Mouse (Mus musculus): ENCODE measurements at regions not wholly inside any gene's neighbourhood (a gene's known extent, or its start where the extent isn't known, plus 50 kb on each side); places are given as distances from the start of the nearest gene placed in this dataset.

- peak; percentile 51 for DNase-seq
These were observed 70.4 kb downstream of the Irx5 start for GRCm38 (mm10) chr8:92427801-92428200.

- DNase-seq = no peak
These were observed 79.7 kb downstream of the Irx5 start for GRCm38 (mm10) chr8:92437075-92437663.

DNA sequence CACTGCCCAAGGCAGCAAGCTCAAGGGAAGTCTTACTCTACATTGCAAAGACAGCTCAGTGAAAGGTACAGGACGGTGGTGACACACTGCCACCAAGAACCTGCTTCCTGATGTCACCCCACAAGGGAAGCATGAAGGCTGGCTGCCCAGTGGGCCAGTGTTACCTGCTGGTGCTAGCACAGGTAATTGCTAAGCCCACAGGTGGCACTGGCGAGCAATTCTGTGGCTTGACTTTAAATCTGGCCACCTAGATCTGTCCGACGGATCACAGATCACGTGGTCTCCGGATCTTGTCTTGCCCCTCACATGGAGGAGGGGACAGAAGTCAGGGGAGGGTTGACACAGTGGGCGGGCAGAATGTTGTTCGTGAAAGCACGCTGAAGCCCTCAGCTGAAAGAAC, 80.9 kb downstream of the Irx5 start:
- DNase-seq = no peak

- DNase-seq = no peak
These were observed 82.5 kb downstream of the Irx5 start for GRCm38 (mm10) chr8:92439713-92440436.

GRCm38 (mm10) chr8:92442086-92442485, 84.7 kb downstream of the Irx5 start:
- DNase-seq = no peak

DNA sequence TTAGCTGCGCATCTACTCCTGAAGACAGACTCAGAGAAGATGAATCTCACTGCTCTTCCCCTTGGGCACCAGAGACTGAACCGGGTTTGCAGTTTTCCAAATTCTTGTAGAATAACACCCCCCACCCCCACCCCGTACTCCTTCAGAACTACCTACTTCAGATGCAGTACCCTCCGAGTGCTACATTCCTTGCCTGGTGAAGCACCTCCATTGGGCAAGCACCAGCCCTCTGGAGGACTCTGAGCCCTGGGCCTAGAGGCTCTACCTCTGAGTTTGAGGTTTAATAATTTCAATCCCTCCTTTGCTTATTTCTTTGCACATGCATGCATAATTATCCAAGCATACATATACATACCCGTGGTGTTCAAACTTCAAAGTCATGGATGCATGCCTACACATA, 101.9 kb downstream of the Irx5 start:
- DNase-seq = no peak

- DNase-seq = no peak
These were observed 102.9 kb downstream of the Irx5 start for GRCm38 (mm10) chr8:92460129-92460953.

- no peak for DNase-seq
These were observed 111.9 kb downstream of the Irx5 start for GRCm38 (mm10) chr8:92469141-92470000.

- no peak for DNase-seq
These were observed 114.8 kb downstream of the Irx5 start for GRCm38 (mm10) chr8:92472257-92472656.

DNA sequence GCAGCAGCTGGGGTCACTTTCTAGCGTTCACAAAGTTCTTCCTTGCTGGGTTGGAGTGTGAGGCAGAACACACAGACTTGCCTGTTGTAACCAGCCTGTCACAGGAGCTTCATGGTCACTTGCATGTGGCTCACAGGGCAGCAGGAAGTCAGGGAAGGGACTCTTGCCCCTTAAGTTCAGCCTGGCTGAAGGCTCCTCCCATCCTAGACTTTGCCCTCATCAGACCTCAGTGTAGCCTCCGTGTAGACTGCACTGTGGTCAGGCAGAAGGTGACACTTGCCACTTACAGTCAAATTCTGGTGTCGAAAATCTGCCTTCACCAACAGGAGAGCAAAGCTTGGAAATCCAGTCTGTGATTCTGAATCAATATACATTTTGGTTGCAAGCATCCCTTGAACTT, 115.4 kb downstream of the Irx5 start:
- no peak for DNase-seq

DNA sequence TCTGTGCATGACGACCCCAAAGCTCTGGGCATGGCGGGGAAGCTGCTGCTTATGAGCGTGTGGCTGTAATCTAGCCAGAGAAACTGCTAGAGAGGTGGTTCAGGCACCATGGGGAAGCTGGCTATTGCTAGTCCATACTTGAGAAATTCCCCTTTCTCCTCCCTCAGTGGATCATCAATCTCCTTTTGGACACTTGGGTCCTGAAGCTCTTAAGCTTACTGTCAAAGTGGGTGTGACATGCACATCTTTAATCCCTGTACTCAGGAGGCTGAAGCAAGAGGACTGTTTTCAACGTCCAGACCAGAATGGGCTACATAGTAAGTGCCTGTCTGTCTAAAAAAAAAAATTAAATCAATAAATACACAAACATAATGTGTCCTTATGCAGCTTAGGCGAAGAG, 125.0 kb downstream of the Irx5 start:
- DNase-seq = no peak

DNA sequence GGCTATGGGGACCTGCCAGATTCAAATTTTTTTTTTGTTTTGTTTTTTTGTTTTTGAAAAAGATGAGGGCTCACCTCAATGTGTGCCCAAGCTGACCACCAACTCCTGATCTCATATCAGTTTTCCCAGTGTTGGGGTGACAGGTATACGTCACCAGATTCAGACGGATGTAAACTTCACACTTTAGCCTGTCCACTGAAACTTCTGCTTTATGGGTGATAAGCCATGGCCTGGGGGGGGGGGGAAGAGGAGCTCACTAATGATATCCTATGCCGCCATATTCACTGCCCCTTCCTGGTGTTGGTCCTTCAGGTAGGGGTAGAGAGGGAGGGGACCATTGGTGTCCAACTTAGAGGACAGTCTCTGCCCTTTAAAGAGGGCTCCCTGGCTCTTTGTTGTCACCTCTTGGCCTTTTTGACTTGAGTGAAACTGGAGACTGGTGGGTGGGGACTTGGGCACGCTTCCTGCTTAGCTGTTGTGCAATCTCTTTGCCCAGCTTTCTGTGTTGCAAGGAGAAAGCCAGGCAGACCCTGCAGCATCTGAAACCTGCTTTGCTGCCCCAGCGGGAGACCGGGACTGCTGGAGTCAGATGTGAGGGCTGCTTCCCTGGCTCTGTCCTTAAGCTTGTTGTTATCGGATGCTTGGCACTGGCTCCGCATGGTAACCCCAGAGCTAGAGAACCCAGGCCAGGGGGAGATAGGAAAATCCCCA, 125.8 kb downstream of the Irx5 start:
- DNase-seq = no peak

DNA sequence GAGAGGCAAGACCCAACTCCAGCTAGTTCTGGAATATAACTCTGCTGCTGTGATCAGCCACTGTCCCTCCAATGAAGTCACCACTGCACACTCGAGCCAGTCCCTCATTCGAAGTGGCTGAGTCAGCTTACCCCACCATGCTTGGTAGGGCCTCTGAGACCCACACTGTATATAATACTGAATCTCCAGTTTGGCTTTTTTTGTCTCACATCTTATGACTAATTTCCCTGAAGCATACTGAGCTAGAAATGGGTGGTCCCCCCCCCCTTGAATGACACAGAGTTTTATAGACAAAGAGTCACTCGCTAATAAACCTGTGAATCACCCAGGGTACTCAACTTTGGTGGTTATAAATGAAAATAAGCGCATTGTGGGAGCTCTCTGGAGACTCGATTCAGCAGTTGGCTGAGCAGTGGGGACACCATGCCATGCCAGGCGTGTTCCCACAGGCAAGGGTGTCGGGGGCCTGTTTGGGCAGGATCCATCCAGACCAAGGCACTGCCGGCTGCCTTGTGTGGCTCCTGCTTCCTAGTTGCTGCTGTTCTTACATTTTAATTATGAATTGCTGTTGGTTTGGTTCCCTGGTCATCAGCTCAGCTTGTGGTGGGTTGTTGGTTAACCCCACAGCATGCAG, 131.2 kb downstream of the Irx5 start:
- no peak for DNase-seq

DNA sequence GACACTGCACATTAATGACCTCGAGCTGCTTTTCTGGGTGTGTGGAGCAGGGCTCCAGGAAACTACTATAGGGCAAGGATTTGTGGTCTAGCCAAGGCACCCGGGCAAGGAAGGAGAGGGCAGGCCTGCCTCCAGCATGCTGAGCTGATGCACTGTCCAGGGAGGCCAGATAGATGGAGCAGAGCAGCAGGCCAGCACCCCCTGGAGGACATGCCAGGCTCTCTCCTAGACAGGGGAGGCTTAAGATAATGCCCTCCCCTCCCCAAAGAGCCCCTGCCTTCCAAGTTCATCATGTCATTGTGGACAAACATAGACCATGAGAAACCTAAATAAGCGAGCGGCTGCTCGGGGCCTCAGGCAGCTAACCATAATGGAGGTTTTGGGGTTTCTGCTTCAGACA, 134.1 kb downstream of the Irx5 start:
- DNase-seq = no peak

- DNase-seq = no peak
These were observed 136.0 kb downstream of the Irx5 start for GRCm38 (mm10) chr8:92493403-92493802.

GRCm38 (mm10) chr8:92505552-92506281, 148.3 kb downstream of the Irx5 start:
- DNase-seq = no peak

GRCm38 (mm10) chr8:92506436-92506835, 149.0 kb downstream of the Irx5 start:
- no peak for DNase-seq

- no peak for DNase-seq
These were observed 149.5 kb downstream of the Irx5 start for GRCm38 (mm10) chr8:92506906-92507305.

DNA sequence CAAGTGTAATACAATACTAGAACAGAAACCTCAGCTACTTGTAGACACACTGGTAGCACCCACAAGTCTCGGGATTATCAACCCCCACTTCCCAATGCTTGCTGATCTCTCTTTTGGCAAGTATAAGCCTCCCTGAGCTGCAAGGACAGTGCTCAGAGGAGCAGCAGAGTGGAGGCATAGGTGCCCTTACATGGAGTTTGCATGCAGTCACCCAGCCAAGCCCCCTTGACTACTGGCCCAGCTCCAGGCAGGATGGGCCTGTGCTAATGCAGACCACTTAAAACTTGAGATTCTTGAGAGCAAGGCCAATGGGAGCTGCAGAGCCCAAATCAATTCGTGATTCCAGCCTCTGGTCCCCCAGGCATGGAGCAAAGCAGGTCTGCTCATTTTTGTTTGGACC, 158.0 kb downstream of the Irx5 start:
- no peak for DNase-seq

GRCm38 (mm10) chr8:92518031-92518430, 156.1 kb upstream of the Irx6 start:
- DNase-seq = no peak

DNA sequence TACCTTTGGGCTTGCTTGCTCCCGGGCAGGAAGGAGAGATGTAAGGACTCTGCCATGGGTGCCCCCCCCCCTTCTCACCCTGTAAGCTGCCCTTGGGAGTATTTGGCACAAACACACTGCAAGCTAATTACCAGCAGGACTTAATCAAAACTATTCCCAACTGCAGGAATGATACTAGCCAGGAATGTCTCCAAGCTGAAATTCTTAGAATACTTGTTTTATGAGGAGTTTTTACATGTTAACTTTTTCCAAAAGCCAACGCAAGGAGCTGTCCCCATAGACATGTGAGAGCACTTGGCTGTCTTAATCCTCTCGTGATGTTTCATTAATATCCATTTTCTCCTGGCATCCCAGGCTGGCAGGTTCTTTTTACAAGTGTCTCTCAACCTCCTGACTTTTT, 155.6 kb upstream of the Irx6 start:
- DNase-seq = no peak
